Mouse (Mus musculus) MEL (cell line): Measurements from ENCODE around the gene C1qtnf1. TPM values are rescaled to one million over a fixed set of nuclear protein-coding genes. Genes with fewer than 3 reads are reported as not detected.

Experiments
- DNase-seq: peaks from one replicate; pipeline ENCODE4 v3.0.0; 2011; ENCODE audit warnings: low read depth, low spot score
- H3K27ac ChIP-seq: 2 replicates; pipeline ENCODE4 v1.5.1; 2012; ENCODE audit warnings: low read depth, mild to moderate bottlenecking, control low read depth, low read length, moderate library complexity; ENCODE audit not compliant: control insufficient read depth
- H3K27me3 ChIP-seq, 2 experiments: fragments of 150-350 bp in 1 of 2; sonication (generic) in 1 of 2; 2 replicates each; pipeline ENCODE4 v1.6.1; 2012; ENCODE audit warnings: low read length in 2 of 2, mild to moderate bottlenecking in 2 of 2, improper control_type of control experiment in 1 of 2, moderate library complexity in 1 of 2; ENCODE audit not compliant: insufficient read depth in 2 of 2, control insufficient read depth in 1 of 2
- H3K36me3 ChIP-seq, 2 experiments: 2 replicates each; pipeline ENCODE4 v1.6.1; 2012 to 2014; ENCODE audit warnings: low read length in 2 of 2, improper control_type of control experiment in 1 of 2, inconsistent platforms in 1 of 2, mild to moderate bottlenecking in 1 of 2; ENCODE audit not compliant: insufficient read depth in 2 of 2, control insufficient read depth in 1 of 2
- H3K4me1 ChIP-seq, 2 experiments: fragments of 150-350 bp in 1 of 2; sonication (generic) in 1 of 2; 2 replicates each; pipeline ENCODE4 v1.6.1; 2012; ENCODE audit warnings: low read length in 2 of 2, improper control_type of control experiment in 1 of 2, mild to moderate bottlenecking in 1 of 2; ENCODE audit not compliant: insufficient read depth in 2 of 2, control insufficient read depth in 1 of 2
- H3K4me3 ChIP-seq, 2 experiments: fragments of 150-350 bp in 1 of 2; sonication (generic) in 1 of 2; 2 replicates each; pipeline ENCODE4 v1.5.1; 2012; ENCODE audit warnings: low read depth in 2 of 2, low read length in 2 of 2, mild to moderate bottlenecking in 2 of 2, moderate library complexity in 2 of 2, control low read depth in 1 of 2, improper control_type of control experiment in 1 of 2; ENCODE audit not compliant: control insufficient read depth in 1 of 2, insufficient read depth in 1 of 2
- H3K79me2 ChIP-seq: 2 replicates; pipeline ENCODE4 v1.6.1; 2012; ENCODE audit warnings: mild to moderate bottlenecking, low read length, moderate library complexity; ENCODE audit not compliant: control insufficient read depth, poor library complexity, insufficient read depth
- H3K9ac ChIP-seq: 2 replicates; pipeline ENCODE4 v1.6.1; 2012; ENCODE audit warnings: low read depth, mild to moderate bottlenecking, control low read depth, low read length, moderate library complexity; ENCODE audit not compliant: control insufficient read depth, poor library complexity, severe bottlenecking
- H3K9me3 ChIP-seq: fragments of 150-350 bp; sonication (generic); replicated peaks from 2 replicates; pipeline ENCODE4 v1.6.1; 2012; ENCODE audit warnings: mild to moderate bottlenecking, low read length, improper control_type of control experiment, moderate library complexity; ENCODE audit not compliant: insufficient read depth
- BHLHE40 ChIP-seq: IDR thresholded peaks from 2 replicates; pipeline ENCODE4 v1.6.1; 2012; ENCODE audit warnings: low read depth, mild to moderate bottlenecking, inconsistent platforms, low read length, improper control_type of control experiment, borderline replicate concordance
- CHD2 ChIP-seq: IDR thresholded peaks from 2 replicates; pipeline ENCODE4 v1.6.1; 2011; ENCODE audit warnings: low read length, improper control_type of control experiment
- ELF1 ChIP-seq: IDR thresholded peaks from 2 replicates; pipeline ENCODE4 v1.6.1; 2014; ENCODE audit warnings: low read depth, mild to moderate bottlenecking, inconsistent platforms, low read length, improper control_type of control experiment, moderate library complexity
- EP300 ChIP-seq, 2 experiments: IDR thresholded peaks; 2 replicates each; pipeline ENCODE4 v1.6.1; 2011; ENCODE audit warnings: improper control_type of control experiment in 2 of 2, low read length in 2 of 2, low read depth in 1 of 2, mild to moderate bottlenecking in 1 of 2
- GABPA ChIP-seq: IDR thresholded peaks from 2 replicates; pipeline ENCODE4 v1.6.1; 2012; ENCODE audit warnings: low read depth, mild to moderate bottlenecking, inconsistent platforms, low read length, improper control_type of control experiment, moderate library complexity
- GATA1 ChIP-seq: IDR thresholded peaks from 2 replicates; pipeline ENCODE4 v1.6.1; 2011; ENCODE audit warnings: low read depth, low read length, improper control_type of control experiment
- HCFC1 ChIP-seq: IDR thresholded peaks from 2 replicates; pipeline ENCODE4 v1.6.1; 2012; ENCODE audit warnings: low read depth, mild to moderate bottlenecking, inconsistent platforms, low read length, improper control_type of control experiment, moderate library complexity
- JUND ChIP-seq: IDR thresholded peaks from 2 replicates; pipeline ENCODE4 v1.6.1; 2011; ENCODE audit warnings: low read depth, mild to moderate bottlenecking, improper control_type of control experiment, low read length
- MAX ChIP-seq: IDR thresholded peaks from 2 replicates; pipeline ENCODE4 v1.6.1; 2011; ENCODE audit warnings: low read length, improper control_type of control experiment
- MEF2A ChIP-seq: IDR thresholded peaks from 2 replicates; pipeline ENCODE4 v1.6.1; 2014; ENCODE audit warnings: low read depth, mild to moderate bottlenecking, inconsistent platforms, low read length, improper control_type of control experiment; ENCODE audit not compliant: poor library complexity, insufficient replicate concordance, severe bottlenecking; ENCODE audit errors: extremely low read depth
- MXI1 ChIP-seq: IDR thresholded peaks from 2 replicates; pipeline ENCODE4 v1.6.1; 2011; ENCODE audit warnings: mild to moderate bottlenecking, low read depth, low read length, improper control_type of control experiment
- MYC ChIP-seq: IDR thresholded peaks from 2 replicates; pipeline ENCODE4 v1.6.1; 2011; ENCODE audit warnings: low read depth, mild to moderate bottlenecking, low read length, improper control_type of control experiment, moderate library complexity
- NELFE ChIP-seq: IDR thresholded peaks from 2 replicates; pipeline ENCODE4 v1.6.1; 2011; ENCODE audit warnings: low read depth, low read length, improper control_type of control experiment
- POLR2AphosphoS2 ChIP-seq: IDR thresholded peaks from 2 replicates; pipeline ENCODE4 v1.6.1; 2011; ENCODE audit warnings: low read length, improper control_type of control experiment
- RAD21 ChIP-seq: IDR thresholded peaks from 2 replicates; pipeline ENCODE4 v1.6.1; 2011; ENCODE audit warnings: mild to moderate bottlenecking, low read depth, low read length, improper control_type of control experiment
- RCOR1 ChIP-seq: IDR thresholded peaks from 2 replicates; pipeline ENCODE4 v1.6.1; 2012; ENCODE audit warnings: low read depth, mild to moderate bottlenecking, inconsistent platforms, low read length, improper control_type of control experiment
- SIN3A ChIP-seq: IDR thresholded peaks from 2 replicates; pipeline ENCODE4 v1.6.1; 2012; ENCODE audit warnings: low read length, improper control_type of control experiment, inconsistent platforms
- SMC3 ChIP-seq: IDR thresholded peaks from 2 replicates; pipeline ENCODE4 v1.6.1; 2011; ENCODE audit warnings: low read depth, low read length, improper control_type of control experiment
- TAL1 ChIP-seq: IDR thresholded peaks from 2 replicates; pipeline ENCODE4 v1.6.1; 2012; ENCODE audit warnings: mild to moderate bottlenecking, inconsistent platforms, low read length, moderate library complexity, mixed read lengths
- TBP ChIP-seq: IDR thresholded peaks from 2 replicates; pipeline ENCODE4 v1.8.0; 2011; ENCODE audit warnings: low read depth, low read length, improper control_type of control experiment
- TCF12 ChIP-seq: IDR thresholded peaks from 2 replicates; pipeline ENCODE4 v1.6.1; 2014; ENCODE audit warnings: low read depth, mild to moderate bottlenecking, inconsistent platforms, low read length, improper control_type of control experiment, moderate library complexity
- UBTF ChIP-seq: IDR thresholded peaks from 2 replicates; pipeline ENCODE4 v1.6.1; 2012; ENCODE audit warnings: low read depth, mild to moderate bottlenecking, inconsistent platforms, low read length, improper control_type of control experiment, moderate library complexity, borderline replicate concordance; ENCODE audit not compliant: insufficient read depth
- USF1 ChIP-seq: IDR thresholded peaks from 2 replicates; pipeline ENCODE4 v1.6.1; 2014; ENCODE audit warnings: low read depth, mild to moderate bottlenecking, inconsistent platforms, low read length, improper control_type of control experiment, moderate library complexity
- USF2 ChIP-seq, 2 experiments: IDR thresholded peaks; 2 replicates each; pipeline ENCODE4 v1.6.1; 2011 to 2012; ENCODE audit warnings: improper control_type of control experiment in 2 of 2, low read length in 2 of 2, borderline replicate concordance in 1 of 2, inconsistent platforms in 1 of 2, low read depth in 1 of 2, mild to moderate bottlenecking in 1 of 2; ENCODE audit not compliant: insufficient read depth in 1 of 2
- ZMIZ1 ChIP-seq: IDR thresholded peaks from 2 replicates; pipeline ENCODE4 v1.6.1; 2012; ENCODE audit warnings: low read depth, mild to moderate bottlenecking, inconsistent platforms, low read length, improper control_type of control experiment, moderate library complexity
- ZNF384 ChIP-seq: IDR thresholded peaks from 2 replicates; pipeline ENCODE4 v1.6.1; 2012; ENCODE audit warnings: low read depth, mild to moderate bottlenecking, inconsistent platforms, low read length, improper control_type of control experiment
- polyA plus RNA-seq, 2 experiments: library from polyadenylated mRNA; stranded (reverse) in 1 of 2; unstranded in 1 of 2; fragments of >175 nt in 1 of 2; fragments of >200 nt in 1 of 2; gene quantifications; 2 replicates each; pipeline versions ENCODE4 v1.2.1 to v1.2.4; 2012; ENCODE audit warnings: low replicate concordance in 2 of 2, low read depth in 1 of 2; ENCODE audit not compliant: insufficient read length in 2 of 2, insufficient read depth in 1 of 2, missing spikeins in 1 of 2
- total RNA-seq: library from RNA; depleted of rRNA; stranded (reverse); fragments of 300-350 nt; gene quantifications from 2 replicates; pipeline ENCODE4 v1.2.3, GENCODE M21; 2012

C1qtnf1 gene
- total and polyA plus RNA-seq, 3 experiments = 0.27 to 0.72 TPM; not detected in 1

DNA sequence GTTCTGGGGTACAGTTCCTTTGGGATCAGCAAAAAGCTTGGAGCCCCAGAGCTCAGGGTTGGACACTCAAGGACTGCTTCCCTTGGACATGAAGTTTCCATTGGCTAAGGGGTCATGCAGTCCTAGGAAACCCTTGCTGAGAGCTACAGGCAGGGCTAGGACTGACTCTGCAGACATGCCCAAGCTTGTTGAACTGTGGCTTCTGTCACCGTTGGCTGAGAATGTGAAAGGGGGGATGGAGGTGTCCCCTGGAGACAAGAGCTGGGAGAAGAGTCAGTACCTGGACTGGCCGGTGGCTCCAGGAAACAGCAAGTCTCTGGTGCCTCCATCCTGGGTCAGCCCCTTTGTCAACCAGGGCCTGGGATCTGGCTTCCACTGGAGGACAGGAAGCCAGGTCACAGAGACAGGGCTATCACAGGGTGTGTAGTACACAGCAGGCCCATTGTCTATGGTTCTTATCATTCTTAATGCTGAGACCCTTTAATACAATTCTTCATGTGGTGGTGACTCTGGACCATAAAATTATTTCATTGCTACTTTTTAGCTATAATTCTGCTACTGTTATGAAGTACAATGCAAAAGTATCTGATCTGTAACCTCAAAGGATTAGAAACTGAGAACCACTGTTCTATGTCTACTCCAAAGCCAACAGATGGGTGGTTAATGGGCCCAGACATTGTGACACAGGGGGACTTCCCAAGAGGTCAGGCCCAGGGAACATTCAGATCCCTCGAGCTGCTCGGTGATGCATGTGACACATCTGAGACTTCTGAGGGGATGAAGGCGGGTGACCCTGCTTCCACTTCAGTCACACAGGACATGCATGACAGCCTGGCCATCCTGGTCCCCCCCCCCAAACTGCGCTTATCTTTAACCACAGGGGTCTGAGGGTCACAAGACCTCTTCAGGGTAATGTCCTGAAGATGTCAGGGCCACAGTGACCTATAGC lies 23.8 kb upstream of the C1qtnf1 start:
- Histone ChIP-seq H3K4me3 (no peak overlapping the region), H3K27ac (no peak overlapping the region)
- no peak for TF ChIP-seq TBP
- no peak for TF ChIP-seq MEF2A
- TF ChIP-seq MYC = no peak
- no peak for TF ChIP-seq HCFC1
- no peak for TF ChIP-seq RCOR1
- no peak for TF ChIP-seq JUND
- no peak for TF ChIP-seq ZNF384
- no peak for TF ChIP-seq CHD2
- TF ChIP-seq MAX = no peak
- TF ChIP-seq GATA1 = no peak
- no peak for TF ChIP-seq ZMIZ1
- no peak for TF ChIP-seq RAD21
- no peak for TF ChIP-seq MXI1
- TF ChIP-seq, all 39 proteins: peak for 0
- Histone ChIP-seq H3K9ac (no peak overlapping the region), H3K27me3 (no peaks in the 10 kb centered on the region), H3K4me1 (peaks cover 10 to 24% of the 10 kb centered on the region in 2 experiments), H3K36me3 (peaks cover 0 to 21% of the 10 kb centered on the region in 2 experiments; a peak in 2 of 4 replicates), H3K79me2 (no peaks in the 10 kb centered on the region), H3K9me3 (no peaks in the 10 kb centered on the region)
- no peak for DNase-seq

DNA sequence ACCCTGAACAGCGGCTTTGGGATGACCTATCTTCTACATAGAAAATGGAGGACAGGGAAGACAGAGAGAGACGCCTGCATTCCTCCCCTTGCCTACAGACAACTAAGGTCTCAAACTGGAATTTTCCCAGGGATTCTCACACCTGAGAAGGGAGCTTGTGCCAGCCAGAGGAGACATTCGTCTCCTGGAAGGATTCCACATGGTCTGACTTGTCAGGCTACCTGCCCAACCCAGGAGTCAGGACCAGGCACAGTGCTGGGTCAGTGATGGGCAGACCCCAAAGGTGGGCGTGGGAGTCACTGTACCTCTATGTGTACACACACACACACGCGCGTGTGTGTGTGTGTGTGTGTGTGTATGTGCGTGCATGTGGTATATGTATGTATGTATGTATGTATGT lies 22.7 kb upstream of the C1qtnf1 start:
- Histone ChIP-seq H3K4me1 (peaks cover 5 to 14% of the 10 kb centered on the region in 2 experiments; a peak in 3 of 4 replicates), H3K36me3 (peaks cover 0 to 13% of the 10 kb centered on the region in 2 experiments; a peak in 2 of 4 replicates)

More for the DNA sequence above, 22.7 kb upstream of the C1qtnf1 start:
- no peaks in the 10 kb centered on the region for H3K9me3 ChIP-seq
- TF ChIP-seq MAX = no peak
- TF ChIP-seq TAL1 = no peak
- no peak for TF ChIP-seq SMC3
- no peak for TF ChIP-seq EP300 (IDR thresholded peaks at IDR 0.05; ENCODE audit: low read depth in 1 of 2, low read length in 2 of 2)
- TF ChIP-seq RAD21 = no peak
- TF ChIP-seq RCOR1 = no peak
- TF ChIP-seq USF1 = no peak
- TF ChIP-seq ZMIZ1 = no peak
- no peak for TF ChIP-seq GABPA
- no peak for TF ChIP-seq SIN3A
- no peak for TF ChIP-seq GATA1
- no peak for TF ChIP-seq TCF12
- no peak for TF ChIP-seq ELF1
- no peak for TF ChIP-seq MEF2A
- TF ChIP-seq POLR2AphosphoS2 = no peak
- no peak for TF ChIP-seq UBTF
- TF ChIP-seq USF2 (IDR thresholded peaks at IDR 0.05; ENCODE audit: borderline replicate concordance in 1 of 2, insufficient read depth in 1 of 2, low read depth in 1 of 2, low read length in 2 of 2) = no peak
- TF ChIP-seq BHLHE40 = no peak
- no peak for TF ChIP-seq NELFE
- no peaks in the 10 kb centered on the region for H3K79me2 ChIP-seq
- no peak for DNase-seq
- H3K27ac ChIP-seq = no peak overlapping the region
- no peak overlapping the region for H3K4me3 ChIP-seq
- H3K9ac ChIP-seq = no peak overlapping the region
- H3K27me3 ChIP-seq = no peaks in the 10 kb centered on the region
